Mouse (Mus musculus) lung, postnatal 36 days (tissue): ENCODE data around the gene Mcl1.
"Not testable (repeated sequence)": the region's sequence is repeated elsewhere in the genome, so short reads cannot be mapped to it uniquely, and the experiment has no call there.

ENCODE experiments used
- DNase-seq: peaks from one replicate; pipeline ENCODE4 v3.0.0; 2022; ENCODE audit warnings: mixed read lengths

Mcl1 gene

DNA sequence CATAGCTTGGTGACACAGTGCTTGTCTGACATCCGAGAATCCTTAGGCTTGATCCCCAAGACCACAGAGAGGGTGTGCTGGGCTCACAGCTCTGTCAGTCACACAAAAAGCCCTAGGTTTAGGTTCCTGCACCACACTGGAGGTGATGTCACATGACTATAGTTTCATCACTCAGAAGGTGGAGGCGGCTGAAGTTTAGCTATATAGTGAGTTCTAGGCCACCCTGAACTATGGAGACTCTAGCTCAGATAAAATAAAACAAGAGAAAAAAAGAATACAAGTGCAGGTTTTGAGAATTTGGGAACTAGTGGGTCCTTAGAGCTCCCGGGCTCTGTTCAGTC lies 7.6 kb upstream of the Mcl1 start:
- DNase-seq, result no peak

GRCm38 (mm10) chr3:95651391-95652203 lies 7.0 kb upstream of the Mcl1 start:
- peak; percentile 25 for DNase-seq

GRCm38 (mm10) chr3:95652204-95652811 lies 6.3 kb upstream of the Mcl1 start:
- DNase-seq, result peak; percentile 63

GRCm38 (mm10) chr3:95652871-95653270 lies 5.7 kb upstream of the Mcl1 start:
- no peak for DNase-seq

- peak; percentile 91 for DNase-seq
Observed at GRCm38 (mm10) chr3:95653473-95654034, 5.0 kb upstream of the Mcl1 start.

DNA sequence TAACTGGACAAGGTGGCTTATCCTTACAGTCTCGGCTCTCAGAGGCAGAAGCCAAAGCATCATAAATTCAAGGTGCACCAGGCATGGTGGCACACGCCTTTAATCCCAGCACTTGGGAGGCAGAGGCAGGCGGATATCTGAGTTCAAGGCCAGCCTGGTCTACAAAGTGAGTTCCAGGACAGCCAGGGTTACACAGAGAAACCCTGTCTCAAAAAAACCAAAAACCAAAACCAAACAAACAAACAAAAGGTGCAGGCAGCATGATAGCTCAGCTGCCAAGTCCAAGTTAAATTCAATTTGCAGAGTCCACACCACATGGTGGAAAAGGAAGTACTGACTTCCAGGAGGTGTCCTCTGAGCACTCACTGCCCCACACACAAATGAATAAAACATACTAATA lies 4.2 kb upstream of the Mcl1 start:
- DNase-seq, result not testable (repeated sequence)

- peak; percentile 56 for DNase-seq
Observed at GRCm38 (mm10) chr3:95655437-95655836, 3.2 kb upstream of the Mcl1 start.

DNA sequence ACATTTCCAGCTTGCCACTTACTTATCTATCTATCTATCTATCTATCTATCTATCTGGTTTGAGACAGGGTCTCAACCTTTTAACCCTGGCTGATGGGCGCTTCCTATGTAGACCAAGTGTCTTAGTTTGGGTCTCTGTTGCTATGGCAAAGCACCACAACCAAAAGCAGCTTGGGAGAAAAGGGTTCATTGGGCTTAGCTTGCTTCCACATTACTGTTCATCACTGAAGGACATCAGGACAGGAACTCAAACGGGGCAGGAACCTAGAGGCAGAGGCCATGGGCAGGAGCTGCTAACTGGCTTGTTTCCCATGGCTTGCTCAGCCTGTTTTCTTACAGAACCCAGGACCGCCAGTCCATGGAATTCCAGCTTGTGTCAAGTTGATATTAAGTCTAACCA lies 1.5 kb upstream of the Mcl1 start:
- no peak for DNase-seq

GRCm38 (mm10) chr3:95657711-95658110 lies 877 bp upstream of the Mcl1 start:
- no peak for DNase-seq

DNA sequence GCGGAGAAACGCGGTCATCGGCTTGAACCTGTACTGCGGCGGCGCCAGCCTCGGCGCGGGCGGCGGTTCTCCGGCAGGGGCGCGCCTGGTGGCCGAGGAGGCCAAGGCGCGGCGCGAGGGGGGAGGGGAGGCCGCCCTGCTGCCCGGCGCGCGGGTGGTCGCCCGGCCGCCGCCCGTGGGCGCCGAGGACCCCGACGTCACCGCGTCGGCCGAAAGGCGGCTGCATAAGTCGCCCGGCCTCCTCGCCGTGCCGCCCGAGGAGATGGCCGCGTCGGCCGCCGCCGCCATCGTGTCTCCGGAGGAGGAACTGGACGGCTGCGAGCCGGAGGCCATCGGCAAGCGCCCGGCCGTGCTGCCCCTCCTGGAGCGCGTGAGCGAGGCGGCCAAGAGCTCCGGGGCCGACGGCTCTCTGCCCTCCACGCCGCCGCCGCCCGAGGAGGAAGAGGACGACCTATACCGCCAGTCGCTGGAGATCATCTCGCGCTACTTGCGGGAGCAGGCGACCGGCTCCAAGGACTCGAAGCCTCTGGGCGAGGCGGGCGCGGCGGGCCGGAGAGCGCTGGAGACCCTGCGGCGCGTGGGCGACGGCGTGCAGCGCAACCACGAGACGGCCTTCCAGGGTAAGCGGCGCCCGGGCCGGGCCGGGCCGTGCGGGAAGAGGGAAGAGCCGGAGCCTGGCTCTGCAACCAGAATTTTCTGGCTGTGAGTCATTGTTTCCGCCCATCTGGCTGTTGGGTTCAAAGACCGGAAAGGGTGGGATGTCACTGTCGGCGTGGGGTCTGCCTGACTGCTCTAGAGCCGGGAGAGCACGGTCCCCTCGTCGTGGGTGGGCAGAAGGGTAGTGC lies 502 bp downstream of the Mcl1 start:
- peak; percentile 88 for DNase-seq

DNA sequence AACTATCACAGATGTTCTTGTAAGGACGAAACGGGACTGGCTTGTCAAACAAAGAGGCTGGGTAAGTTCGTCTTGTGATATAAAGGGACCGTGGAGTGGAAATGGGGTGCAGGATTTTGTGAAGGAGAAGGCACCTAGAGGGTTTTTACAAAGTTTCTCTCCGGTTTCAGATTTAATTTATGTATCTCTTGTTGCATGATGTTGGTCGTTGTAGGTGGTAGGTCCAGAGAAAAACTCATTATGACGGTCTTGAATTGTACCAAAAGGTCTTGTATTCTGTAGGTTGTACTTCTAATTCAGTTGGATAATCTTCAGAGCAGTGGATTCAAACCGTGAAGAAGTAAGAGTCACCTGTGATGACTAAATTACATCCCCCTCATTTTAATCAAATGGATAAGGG lies 1.4 kb downstream of the Mcl1 start:
- DNase-seq, result no peak

GRCm38 (mm10) chr3:95660788-95661478 lies 2.3 kb downstream of the Mcl1 start:
- no peak for DNase-seq

GRCm38 (mm10) chr3:95661945-95662715 lies 3.5 kb downstream of the Mcl1 start:
- DNase-seq, result no peak

GRCm38 (mm10) chr3:95662724-95663449 lies 4.3 kb downstream of the Mcl1 start:
- DNase-seq, result no peak

GRCm38 (mm10) chr3:95663486-95663885 lies 4.9 kb downstream of the Mcl1 start:
- no peak for DNase-seq

DNA sequence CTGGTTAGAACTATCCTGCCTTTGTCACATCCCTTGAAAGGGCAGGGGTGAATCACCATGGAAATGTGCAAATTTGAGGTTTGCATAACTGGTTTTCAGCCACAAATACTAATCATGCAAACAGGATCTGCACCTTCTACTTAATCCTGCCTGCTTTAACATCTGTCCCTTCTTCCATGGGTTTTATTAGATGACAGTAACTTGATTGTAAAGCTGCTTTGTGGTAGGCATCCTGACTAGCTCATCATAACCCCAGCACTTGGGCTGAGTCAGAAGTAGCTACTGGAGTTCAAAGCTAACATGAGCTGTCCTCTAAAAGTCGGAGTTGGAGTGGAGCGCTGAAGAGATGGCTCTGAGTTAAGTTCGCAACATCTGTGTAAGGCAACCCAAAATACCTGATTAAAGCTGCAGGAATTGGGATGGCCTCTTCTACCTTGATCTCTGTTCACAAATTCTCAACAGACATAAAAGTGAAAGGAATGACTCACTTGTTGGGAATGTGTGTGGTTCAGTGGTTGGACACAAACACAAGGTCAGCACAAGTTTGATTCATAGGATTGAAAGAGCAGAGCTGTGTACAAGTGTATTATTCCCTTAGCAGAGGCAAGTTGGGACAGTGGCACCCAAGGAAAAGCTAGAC lies 5.5 kb downstream of the Mcl1 start:
- no peak for DNase-seq

DNA sequence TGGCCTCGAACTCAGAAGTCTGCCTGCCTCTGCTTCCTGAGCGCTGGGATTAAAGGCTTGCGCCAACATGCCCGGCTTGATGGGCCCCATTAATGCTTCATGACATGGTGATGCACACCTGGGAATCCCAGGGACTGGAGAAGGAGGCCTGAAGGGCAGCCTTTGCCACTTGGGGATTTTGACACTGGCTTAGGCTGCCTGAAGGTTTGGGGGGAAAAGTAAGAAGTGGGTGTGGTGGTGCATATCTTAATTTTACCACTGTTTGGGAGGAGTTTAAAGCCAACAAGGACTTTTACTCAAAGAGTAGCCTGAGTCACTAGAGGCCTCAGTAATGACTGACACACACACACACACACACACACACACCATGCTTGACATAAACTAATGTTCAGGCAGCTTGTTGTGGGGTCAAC lies 6.4 kb downstream of the Mcl1 start:
- no peak for DNase-seq

- peak; percentile 95 for DNase-seq
Observed at GRCm38 (mm10) chr3:95666124-95666844, 7.7 kb downstream of the Mcl1 start.

DNA sequence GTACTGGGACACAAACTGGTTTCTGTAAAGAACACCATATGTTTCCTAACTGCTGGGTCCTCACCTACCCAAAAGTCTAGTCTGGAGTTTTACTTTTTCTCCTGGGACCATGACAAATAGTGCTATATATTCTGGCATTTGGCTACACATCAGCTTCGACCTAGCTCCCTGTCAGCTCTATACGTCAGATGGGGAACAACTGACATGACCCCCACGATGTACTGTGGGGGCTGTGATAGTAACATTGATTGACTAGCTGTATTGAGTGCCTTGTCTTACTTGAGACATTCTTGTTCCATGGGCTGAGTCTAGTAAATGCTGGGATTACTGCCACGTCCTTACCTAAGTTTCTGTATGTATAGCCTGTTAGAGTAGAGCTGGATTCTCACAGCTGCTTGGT lies 8.9 kb downstream of the Mcl1 start:
- DNase-seq, result no peak

- DNase-seq, result peak; percentile 83
Observed at GRCm38 (mm10) chr3:95668026-95668425, 9.4 kb downstream of the Mcl1 start.
